ENCODE assay signal across 8 mouse cellular contexts in genomic region chr19:46991145-46991544, GRCm38 (mm10). TPM values are rescaled to one million over a fixed set of nuclear protein-coding genes. Genes with fewer than 3 reads are reported as not detected.
A peak's percentile ranks its signal among the peaks of the same experiment; 100 is the strongest.
DNase-seq lines count a peak whose midpoint lies in the region; ATAC-seq and TF ChIP-seq lines count a peak whose summit lies in the region.

No protein-coding gene starts in this region.

- TF ChIP-seq POLR2A in lung, adult 2 months (IDR thresholded peaks at IDR 0.05; ENCODE audit: borderline replicate concordance, extremely low read depth, low read depth, low read length), result no peak

- 4% methylated on average over 5 of the region's 5 CpGs for WGBS in lung, adult 2 months

- no peaks in the 10 kb centered on the region for H3K4me1 ChIP-seq in lung, adult 2 months (ENCODE audit: control insufficient read depth, insufficient read depth, low read length)

- H3K4me3 ChIP-seq in lung, adult 2 months (replicated peaks; ENCODE audit: extremely low read depth, low read depth, low read length), result no peak overlapping the region

- peak; percentile 78 to 86 for DNase-seq in CD8-positive naive resting alpha-beta T cell, adult 2 months (ENCODE audit: low read depth in 2 of 2, low spot score in 2 of 2)
- DNase-seq in cerebellum, postnatal 36 days, result peak; percentile 88 to 95
- peak; percentile 68 for DNase-seq in gastrocnemius, postnatal 25 days
- DNase-seq in kidney, postnatal 10 days, result peak; percentile 91
- DNase-seq in lung, adult 2 months, result peak; percentile 86
- peak; percentile 74 for DNase-seq in retina, postnatal 7 days (ENCODE audit: low read depth, low spot score)
- peak; percentile 58 for DNase-seq in urinary bladder, adult 2 months (ENCODE audit: low spot score)

- TF ChIP-seq CTCF in lung, adult 2 months (IDR thresholded peaks at IDR 0.05; ENCODE audit: insufficient read depth, low read length), result peak; percentile 80

- ATAC-seq in activated CD4-positive, CD25-positive, alpha-beta regulatory T cell, adult 4 months, result peak; percentile 66

RNA-seq across cellular contexts. Expression of gene Ina, which starts 23.4 kb away (rescaled TPM):
- polyA plus RNA-seq in activated CD4-positive, CD25-positive, alpha-beta regulatory T cell, adult 4 months (2017; shearing (Covaris generic)), result not detected
- total RNA-seq in gastrocnemius, postnatal 25 days (2021), result not detected
- polyA plus RNA-seq in lung, adult 2 months (2012; rRNA removed), result 0.04 TPM in 1 of 2 replicates, not detected in the other
- polyA plus RNA-seq in urinary bladder, adult 2 months (2012; rRNA removed), result 0.03 and 0.10 TPM in 2 replicates

RNA-seq across cellular contexts. Expression of gene Nt5c2, which starts 23.8 kb away (rescaled TPM):
- 10 to 100 TPM; 22.6 to 25.4 TPM for polyA plus RNA-seq in activated CD4-positive, CD25-positive, alpha-beta regulatory T cell, adult 4 months (2017; shearing (Covaris generic))
- 10 to 100 TPM; 17.0 to 23.6 TPM for total RNA-seq in gastrocnemius, postnatal 25 days (2021)
- polyA plus RNA-seq in lung, adult 2 months (2012; rRNA removed), result 11.1 and 17.5 TPM in 2 replicates
- polyA plus RNA-seq in urinary bladder, adult 2 months (2012; rRNA removed), result 34.1 and 36.3 TPM in 2 replicates

RNA-seq across cellular contexts. Expression of gene Pcgf6, which starts 59.6 kb away (rescaled TPM):
- 1 to 10 TPM; 6.5 to 8.6 TPM for polyA plus RNA-seq in activated CD4-positive, CD25-positive, alpha-beta regulatory T cell, adult 4 months (2017; shearing (Covaris generic))
- total RNA-seq in gastrocnemius, postnatal 25 days (2021), result 1 to 10 TPM; 3.4 to 4.1 TPM
- 3.9 and 4.7 TPM in 2 replicates for polyA plus RNA-seq in lung, adult 2 months (2012; rRNA removed)
- polyA plus RNA-seq in urinary bladder, adult 2 months (2012; rRNA removed), result 25.4 and 34.1 TPM in 2 replicates
